Mouse (Mus musculus) cerebellum, adult 9-10 months (tissue): ENCODE measurements around the gene Scaf1.

ENCODE experiments used
- DNase-seq: peaks from one replicate; pipeline ENCODE4 v3.0.0; 2022

The Scaf1 gene

GRCm38 (mm10) chr7:44983944-44984832 lies 32.0 kb downstream of the Scaf1 start:
- DNase-seq, result no peak

GRCm38 (mm10) chr7:44983085-44983484 lies 33.1 kb downstream of the Scaf1 start:
- DNase-seq, result peak; percentile 90

GRCm38 (mm10) chr7:44981539-44981938 lies 34.6 kb downstream of the Scaf1 start:
- no peak for DNase-seq

- DNase-seq, result no peak
Measured at GRCm38 (mm10) chr7:44978300-44978699, 37.9 kb downstream of the Scaf1 start.

- DNase-seq, result no peak
Measured at GRCm38 (mm10) chr7:44975117-44975419, 41.1 kb downstream of the Scaf1 start.

- DNase-seq, result peak; percentile 92
Measured at GRCm38 (mm10) chr7:44974383-44975116, 41.6 kb downstream of the Scaf1 start, which contains the start of gene Cpt1c. Gene Cpt1c (minus strand): TSS chr7:44974851.

GRCm38 (mm10) chr7:44973415-44974130 lies 42.6 kb downstream of the Scaf1 start:
- DNase-seq, result no peak

GRCm38 (mm10) chr7:44971142-44971541 lies 45.0 kb downstream of the Scaf1 start:
- no peak for DNase-seq

- DNase-seq, result peak; percentile 89
Measured at GRCm38 (mm10) chr7:44970231-44970691, 45.9 kb downstream of the Scaf1 start.

- no peak for DNase-seq
Measured at GRCm38 (mm10) chr7:44966638-44967037, 49.5 kb downstream of the Scaf1 start.

- no peak for DNase-seq
Measured at GRCm38 (mm10) chr7:44965975-44966374, 50.2 kb downstream of the Scaf1 start.

GRCm38 (mm10) chr7:44964990-44965389 lies 51.2 kb downstream of the Scaf1 start:
- no peak for DNase-seq

- DNase-seq, result no peak
Measured at GRCm38 (mm10) chr7:44962831-44963230, 53.3 kb downstream of the Scaf1 start.

- DNase-seq, result no peak
Measured at GRCm38 (mm10) chr7:44962337-44962736, 53.8 kb downstream of the Scaf1 start.

GRCm38 (mm10) chr7:44960512-44960910 lies 55.7 kb downstream of the Scaf1 start:
- DNase-seq, result no peak

- no peak for DNase-seq
Measured at GRCm38 (mm10) chr7:44959874-44960511, 56.2 kb downstream of the Scaf1 start.

- DNase-seq, result no peak
Measured at GRCm38 (mm10) chr7:44959281-44959680, 56.9 kb downstream of the Scaf1 start.

- DNase-seq, result peak; percentile 55
Measured at GRCm38 (mm10) chr7:44958208-44958607, 58.0 kb downstream of the Scaf1 start.

GRCm38 (mm10) chr7:44957183-44957835 lies 58.9 kb downstream of the Scaf1 start:
- no peak for DNase-seq

GRCm38 (mm10) chr7:44956266-44956665 lies 59.9 kb downstream of the Scaf1 start:
- DNase-seq, result no peak

- no peak for DNase-seq
Measured at GRCm38 (mm10) chr7:44955628-44956027, 60.5 kb downstream of the Scaf1 start.
